Mouse (Mus musculus): Measurements from ENCODE around the gene Pald1. TPM values are rescaled to one million over a fixed set of nuclear protein-coding genes. Genes with fewer than 3 reads are reported as not detected.

Pald1 gene
- total RNA-seq, 2 experiments from 2014 or later: not detected

DNA sequence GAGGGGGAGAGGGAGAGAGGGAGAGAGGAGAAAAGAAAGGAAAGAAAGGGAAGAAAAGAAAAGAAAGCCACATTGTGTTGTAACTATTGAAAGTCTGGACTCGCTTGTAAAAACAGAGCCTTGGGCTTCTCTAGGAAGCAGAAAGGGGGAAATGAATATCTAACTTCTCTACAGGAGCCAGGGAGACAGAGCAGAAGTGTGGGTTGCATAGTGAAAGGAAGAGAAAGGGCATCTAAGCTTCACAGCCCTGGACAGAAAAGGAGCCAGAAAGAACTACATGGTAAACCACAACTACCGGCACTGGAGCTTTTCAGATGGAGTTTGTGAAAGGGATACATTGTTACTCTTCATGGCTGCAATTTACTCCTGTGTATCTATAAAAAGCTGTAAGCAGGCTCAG, 92.9 kb downstream of the Pald1 start:
- peak; percentile 57 for ATAC-seq (replicated peaks; ENCODE audit: poor library complexity)

GRCm38 (mm10) chr10:61290016-61290415, 93.3 kb downstream of the Pald1 start:
- ATAC-seq (replicated peaks; ENCODE audit: poor library complexity): no peak

GRCm38 (mm10) chr10:61286246-61286645, 97.1 kb downstream of the Pald1 start:
- ATAC-seq (replicated peaks; ENCODE audit: poor library complexity): no peak

- ATAC-seq (replicated peaks; ENCODE audit: poor library complexity): no peak
These were observed 98.1 kb downstream of the Pald1 start for GRCm38 (mm10) chr10:61285271-61285670.

GRCm38 (mm10) chr10:61284309-61284708, 99.0 kb downstream of the Pald1 start:
- ATAC-seq (replicated peaks; ENCODE audit: poor library complexity): no peak

DNA sequence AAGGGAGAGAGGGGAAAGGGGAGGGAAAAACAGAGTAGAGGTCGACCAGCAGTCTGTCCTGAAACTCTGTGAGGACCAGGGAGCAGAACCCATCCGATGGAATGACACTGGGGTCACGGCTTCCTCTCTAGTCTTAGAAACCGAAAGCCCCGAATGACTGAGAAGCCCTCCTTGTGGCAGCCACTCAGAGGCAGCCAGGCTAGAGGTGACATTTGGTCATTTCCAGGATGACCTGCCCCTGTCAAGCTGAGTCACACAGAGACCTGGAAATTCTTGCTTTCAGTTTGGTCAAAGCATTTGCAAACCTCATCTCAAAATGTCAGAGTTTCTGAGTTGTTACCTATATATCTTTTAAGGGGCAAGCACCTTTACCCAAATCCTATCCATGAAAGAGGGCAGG, 102.2 kb downstream of the Pald1 start:
- no peak for ATAC-seq (replicated peaks; ENCODE audit: poor library complexity)

GRCm38 (mm10) chr10:61277918-61278674, 105.2 kb downstream of the Pald1 start:
- ATAC-seq (replicated peaks; ENCODE audit: poor library complexity): 0 out of 2 replicates have a peak, but pooled peaks have one; percentile 20

DNA sequence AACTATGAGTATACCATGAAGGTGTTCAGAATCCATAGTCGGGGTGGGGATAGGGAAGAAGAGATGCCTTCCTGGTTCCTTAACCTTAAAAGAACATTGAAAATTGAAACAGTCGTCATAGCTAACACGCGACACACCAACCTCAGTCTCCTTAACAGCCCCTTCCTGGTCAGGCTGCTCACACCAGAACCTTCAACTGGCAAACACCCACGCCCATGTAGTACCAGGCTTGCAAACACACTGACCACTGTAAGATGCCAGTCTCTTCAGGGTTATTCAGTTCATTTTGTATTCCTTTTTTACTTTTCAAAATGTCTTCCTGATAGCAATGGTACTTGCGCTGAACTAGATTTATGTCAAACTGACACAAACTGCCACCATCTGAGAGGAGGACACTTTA, 106.3 kb downstream of the Pald1 start:
- ATAC-seq (replicated peaks; ENCODE audit: poor library complexity): no peak

DNA sequence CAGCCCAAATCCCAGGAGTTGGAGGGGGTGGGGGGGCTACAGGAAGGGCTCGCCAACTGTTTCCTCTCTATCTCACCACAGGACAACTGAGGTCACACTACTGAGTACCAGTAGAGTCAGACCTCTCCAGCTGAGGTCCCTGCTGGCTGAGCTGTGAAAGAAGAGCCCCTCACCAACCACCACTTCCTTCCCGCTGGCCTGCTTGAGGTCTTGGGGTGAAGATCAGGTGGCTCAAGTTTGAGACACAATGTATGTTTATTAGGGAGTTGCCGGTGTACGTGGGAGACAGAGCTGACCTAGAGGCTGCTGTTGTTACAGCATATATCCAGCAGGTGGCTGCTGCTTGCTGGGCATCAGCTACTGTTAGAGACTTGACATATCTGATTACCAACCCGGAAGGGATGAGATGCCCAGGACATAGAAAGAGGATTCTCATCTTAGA, 107.6 kb downstream of the Pald1 start:
- ATAC-seq (replicated peaks; ENCODE audit: poor library complexity): peak; percentile 83

DNA sequence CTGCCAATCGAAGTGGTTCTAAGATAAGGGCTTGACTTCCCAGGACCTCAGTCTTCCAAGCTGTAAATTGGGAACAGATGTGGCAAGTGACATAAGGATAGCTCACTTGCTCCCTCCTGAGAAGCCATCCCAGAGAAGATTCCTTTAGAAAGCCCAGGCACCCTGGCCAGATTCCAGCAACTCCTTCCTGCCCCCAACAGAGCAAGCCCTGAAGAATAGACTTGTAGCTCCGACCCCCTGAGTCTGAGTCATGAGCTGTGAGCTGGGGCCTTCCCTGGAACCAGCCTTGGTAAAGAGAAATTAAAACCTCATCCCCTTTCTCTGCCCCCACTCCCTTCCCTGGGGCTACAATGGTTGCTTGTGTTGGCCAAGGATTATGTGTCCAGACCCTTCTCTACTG, 108.8 kb downstream of the Pald1 start:
- no peak for ATAC-seq (replicated peaks; ENCODE audit: poor library complexity)

- no peak for ATAC-seq (replicated peaks; ENCODE audit: poor library complexity)
These were observed 109.5 kb downstream of the Pald1 start for GRCm38 (mm10) chr10:61273844-61274215.

DNA sequence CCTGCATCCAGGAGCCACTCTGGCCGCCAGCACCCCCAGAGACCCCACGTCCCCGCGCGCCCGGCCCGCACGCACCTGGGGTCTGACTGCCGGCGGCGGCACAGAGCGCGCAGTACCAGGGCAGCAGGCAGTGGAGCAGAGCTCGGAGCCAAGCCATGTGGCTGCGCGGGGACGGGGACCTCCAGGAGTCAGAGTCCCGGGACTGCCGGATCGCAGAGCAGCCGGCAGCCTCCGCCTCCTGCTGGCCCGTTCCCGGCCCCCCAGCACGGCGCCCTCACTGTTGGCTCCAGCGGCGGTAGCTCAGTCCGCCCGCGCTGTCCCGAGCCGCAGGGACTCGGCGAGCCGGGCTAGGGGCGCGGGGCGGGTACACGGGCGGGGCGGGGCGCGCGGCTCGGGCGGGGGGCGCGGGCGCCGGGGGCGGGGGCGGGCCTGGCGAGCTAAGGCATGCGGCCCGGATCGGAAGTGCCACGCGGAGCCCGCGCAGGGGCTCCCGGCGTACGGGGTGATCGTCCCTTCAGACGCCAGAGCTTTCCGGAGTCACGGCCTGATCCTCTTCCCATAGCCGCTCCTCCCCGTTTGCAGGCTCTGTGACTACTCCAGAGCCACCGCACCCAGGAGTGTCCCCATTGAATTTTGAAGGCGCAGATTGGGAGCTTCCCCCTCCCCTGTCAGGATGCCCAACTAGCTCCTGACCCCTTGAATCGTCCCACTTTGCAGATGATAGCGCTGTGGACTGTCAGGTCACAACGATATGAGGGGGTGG, 110.1 kb downstream of the Pald1 start, which contains the start of gene Adamts14:
TSS of gene Adamts14 (minus strand) at position 358 of the 763 bp plus-strand sequence.
- 0 out of 2 replicates have a peak, but pooled peaks have one; percentile 10 for ATAC-seq (replicated peaks; ENCODE audit: poor library complexity)

- ATAC-seq (replicated peaks; ENCODE audit: poor library complexity): no peak
These were observed 110.7 kb downstream of the Pald1 start for GRCm38 (mm10) chr10:61272631-61273030.

- ATAC-seq (replicated peaks; ENCODE audit: poor library complexity): no peak
These were observed 111.2 kb downstream of the Pald1 start for GRCm38 (mm10) chr10:61272089-61272626.

Other genes starting within 250 kb of the Pald1 start
- 29.0 and 31.6 TPM in 2 replicates for gene Sgpl1, start 235.8 kb downstream of the Pald1 start, total RNA-seq (2015)
- 23.3 and 24.6 TPM in 2 replicates for gene Sgpl1, start 235.8 kb downstream of the Pald1 start, total RNA-seq (2017)
- gene Tbata, start 211.6 kb downstream of the Pald1 start, total RNA-seq (2015): not detected in 2 replicates
- not detected in 2 replicates for gene Tbata, start 211.6 kb downstream of the Pald1 start, total RNA-seq (2017)
- gene Adamts14, start 110.1 kb downstream of the Pald1 start, total RNA-seq (2015): not detected in 2 replicates
- gene Adamts14, start 110.1 kb downstream of the Pald1 start, total RNA-seq (2017): 0.10 TPM in 1 of 2 replicates, not detected in the other
- not detected in 2 replicates for gene Prf1, start 85.7 kb downstream of the Pald1 start, total RNA-seq (2015)
- not detected in 2 replicates for gene Prf1, start 85.7 kb downstream of the Pald1 start, total RNA-seq (2017)
- not detected in 2 replicates for gene Nodal, start 34.4 kb upstream of the Pald1 start, total RNA-seq (2015)
- not detected in 2 replicates for gene Nodal, start 34.4 kb upstream of the Pald1 start, total RNA-seq (2017)
- gene Eif4ebp2, start 69.1 kb upstream of the Pald1 start, total RNA-seq (2015): 154 TPM in 2 replicates
- 11.2 and 12.1 TPM in 2 replicates for gene Eif4ebp2, start 69.1 kb upstream of the Pald1 start, total RNA-seq (2017)
- gene Lrrc20, start 92.3 kb upstream of the Pald1 start, total RNA-seq (2015): 5.6 and 6.1 TPM in 2 replicates
- gene Lrrc20, start 92.3 kb upstream of the Pald1 start, total RNA-seq (2017): 6.0 and 7.4 TPM in 2 replicates
- gene Npffr1, start 212.0 kb upstream of the Pald1 start, total RNA-seq (2015): 0.10 TPM in 2 replicates
- not detected in 2 replicates for gene Npffr1, start 212.0 kb upstream of the Pald1 start, total RNA-seq (2017)

Data from megakaryocyte progenitor cell, adult 5-6 weeks (primary cell).